Mouse (Mus musculus) MEL (cell line): ENCODE results near the gene Cap1. TPM values are rescaled to one million over a fixed set of nuclear protein-coding genes. Genes with fewer than 3 reads are reported as not detected.

ENCODE experiments used
- DNase-seq: peaks from one replicate; pipeline ENCODE4 v3.0.0; 2011; ENCODE audit warnings: low read depth, low spot score
- H3K27ac ChIP-seq: 2 replicates; pipeline ENCODE4 v1.5.1; 2012; ENCODE audit warnings: low read depth, mild to moderate bottlenecking, control low read depth, low read length, moderate library complexity; ENCODE audit not compliant: control insufficient read depth
- H3K27me3 ChIP-seq, 2 experiments: fragments of 150-350 bp in 1 of 2; sonication (generic) in 1 of 2; 2 replicates each; pipeline ENCODE4 v1.6.1; 2012; ENCODE audit warnings: low read length in 2 of 2, mild to moderate bottlenecking in 2 of 2, improper control_type of control experiment in 1 of 2, moderate library complexity in 1 of 2; ENCODE audit not compliant: insufficient read depth in 2 of 2, control insufficient read depth in 1 of 2
- H3K36me3 ChIP-seq, 2 experiments: 2 replicates each; pipeline ENCODE4 v1.6.1; 2012 to 2014; ENCODE audit warnings: low read length in 2 of 2, improper control_type of control experiment in 1 of 2, inconsistent platforms in 1 of 2, mild to moderate bottlenecking in 1 of 2; ENCODE audit not compliant: insufficient read depth in 2 of 2, control insufficient read depth in 1 of 2
- H3K4me1 ChIP-seq, 2 experiments: fragments of 150-350 bp in 1 of 2; sonication (generic) in 1 of 2; 2 replicates each; pipeline ENCODE4 v1.6.1; 2012; ENCODE audit warnings: low read length in 2 of 2, improper control_type of control experiment in 1 of 2, mild to moderate bottlenecking in 1 of 2; ENCODE audit not compliant: insufficient read depth in 2 of 2, control insufficient read depth in 1 of 2
- H3K4me3 ChIP-seq, 2 experiments: fragments of 150-350 bp in 1 of 2; sonication (generic) in 1 of 2; 2 replicates each; pipeline ENCODE4 v1.5.1; 2012; ENCODE audit warnings: low read depth in 2 of 2, low read length in 2 of 2, mild to moderate bottlenecking in 2 of 2, moderate library complexity in 2 of 2, control low read depth in 1 of 2, improper control_type of control experiment in 1 of 2; ENCODE audit not compliant: control insufficient read depth in 1 of 2, insufficient read depth in 1 of 2
- H3K79me2 ChIP-seq: 2 replicates; pipeline ENCODE4 v1.6.1; 2012; ENCODE audit warnings: mild to moderate bottlenecking, low read length, moderate library complexity; ENCODE audit not compliant: control insufficient read depth, poor library complexity, insufficient read depth
- H3K9ac ChIP-seq: 2 replicates; pipeline ENCODE4 v1.6.1; 2012; ENCODE audit warnings: low read depth, mild to moderate bottlenecking, control low read depth, low read length, moderate library complexity; ENCODE audit not compliant: control insufficient read depth, poor library complexity, severe bottlenecking
- H3K9me3 ChIP-seq: fragments of 150-350 bp; sonication (generic); replicated peaks from 2 replicates; pipeline ENCODE4 v1.6.1; 2012; ENCODE audit warnings: mild to moderate bottlenecking, low read length, improper control_type of control experiment, moderate library complexity; ENCODE audit not compliant: insufficient read depth
- BHLHE40 ChIP-seq: IDR thresholded peaks from 2 replicates; pipeline ENCODE4 v1.6.1; 2012; ENCODE audit warnings: low read depth, mild to moderate bottlenecking, inconsistent platforms, low read length, improper control_type of control experiment, borderline replicate concordance
- CHD1 ChIP-seq: IDR thresholded peaks from 2 replicates; pipeline ENCODE4 v1.6.1; 2012; ENCODE audit warnings: low read depth, mild to moderate bottlenecking, inconsistent platforms, low read length, improper control_type of control experiment
- CTCF ChIP-seq, 3 experiments: IDR thresholded peaks in 2 of 3; conservative IDR thresholded peaks in 1 of 3; 2 replicates each; pipeline ENCODE4 v1.5.1; 2011 to 2012; ENCODE audit warnings: low read length in 3 of 3, low read depth in 2 of 3, mild to moderate bottlenecking in 2 of 3, improper control_type of control experiment in 1 of 3, inconsistent platforms in 1 of 3, mixed read lengths in 1 of 3, moderate library complexity in 1 of 3; ENCODE audit not compliant: control insufficient read depth in 1 of 3, insufficient read depth in 1 of 3, poor library complexity in 1 of 3, severe bottlenecking in 1 of 3
- E2F4 ChIP-seq: IDR thresholded peaks from 2 replicates; pipeline ENCODE4 v1.6.1; 2011; ENCODE audit warnings: low read depth, low read length, improper control_type of control experiment, borderline replicate concordance
- ELF1 ChIP-seq: IDR thresholded peaks from 2 replicates; pipeline ENCODE4 v1.6.1; 2014; ENCODE audit warnings: low read depth, mild to moderate bottlenecking, inconsistent platforms, low read length, improper control_type of control experiment, moderate library complexity
- EP300 ChIP-seq, 2 experiments: IDR thresholded peaks; 2 replicates each; pipeline ENCODE4 v1.6.1; 2011; ENCODE audit warnings: improper control_type of control experiment in 2 of 2, low read length in 2 of 2, low read depth in 1 of 2, mild to moderate bottlenecking in 1 of 2
- ETS1 ChIP-seq: IDR thresholded peaks from 2 replicates; pipeline ENCODE4 v1.6.1; 2012; ENCODE audit warnings: low read depth, mild to moderate bottlenecking, inconsistent platforms, low read length, improper control_type of control experiment, moderate library complexity
- GATA1 ChIP-seq: IDR thresholded peaks from 2 replicates; pipeline ENCODE4 v1.6.1; 2011; ENCODE audit warnings: low read depth, low read length, improper control_type of control experiment
- HCFC1 ChIP-seq: IDR thresholded peaks from 2 replicates; pipeline ENCODE4 v1.6.1; 2012; ENCODE audit warnings: low read depth, mild to moderate bottlenecking, inconsistent platforms, low read length, improper control_type of control experiment, moderate library complexity
- MAZ ChIP-seq: IDR thresholded peaks from 2 replicates; pipeline ENCODE4 v1.6.1; 2012; ENCODE audit warnings: low read depth, mild to moderate bottlenecking, inconsistent platforms, low read length, improper control_type of control experiment
- NRF1 ChIP-seq: IDR thresholded peaks from 2 replicates; pipeline ENCODE4 v1.6.1; 2014; ENCODE audit warnings: low read depth, mild to moderate bottlenecking, inconsistent platforms, low read length, improper control_type of control experiment, moderate library complexity; ENCODE audit not compliant: poor library complexity, insufficient read depth, severe bottlenecking
- POLR2A ChIP-seq, 2 experiments: IDR thresholded peaks; 2 replicates each; pipeline ENCODE4 v1.6.1; 2011 to 2012; ENCODE audit warnings: low read length in 2 of 2, mild to moderate bottlenecking in 2 of 2, control low read depth in 1 of 2, improper control_type of control experiment in 1 of 2, low read depth in 1 of 2, moderate library complexity in 1 of 2; ENCODE audit not compliant: control insufficient read depth in 1 of 2, insufficient read depth in 1 of 2, poor library complexity in 1 of 2
- POLR2AphosphoS5 ChIP-seq: IDR thresholded peaks from 2 replicates; pipeline ENCODE4 v1.6.1; 2012; ENCODE audit warnings: low read depth, borderline replicate concordance, mild to moderate bottlenecking, inconsistent platforms, low read length, moderate library complexity, mixed read lengths
- RCOR1 ChIP-seq: IDR thresholded peaks from 2 replicates; pipeline ENCODE4 v1.6.1; 2012; ENCODE audit warnings: low read depth, mild to moderate bottlenecking, inconsistent platforms, low read length, improper control_type of control experiment
- SIN3A ChIP-seq: IDR thresholded peaks from 2 replicates; pipeline ENCODE4 v1.6.1; 2012; ENCODE audit warnings: low read length, improper control_type of control experiment, inconsistent platforms
- TAL1 ChIP-seq: IDR thresholded peaks from 2 replicates; pipeline ENCODE4 v1.6.1; 2012; ENCODE audit warnings: mild to moderate bottlenecking, inconsistent platforms, low read length, moderate library complexity, mixed read lengths
- UBTF ChIP-seq: IDR thresholded peaks from 2 replicates; pipeline ENCODE4 v1.6.1; 2012; ENCODE audit warnings: low read depth, mild to moderate bottlenecking, inconsistent platforms, low read length, improper control_type of control experiment, moderate library complexity, borderline replicate concordance; ENCODE audit not compliant: insufficient read depth
- ZC3H11A ChIP-seq: IDR thresholded peaks from 2 replicates; pipeline ENCODE4 v1.6.1; 2012; ENCODE audit warnings: low read depth, mild to moderate bottlenecking, inconsistent platforms, low read length, improper control_type of control experiment
- polyA plus RNA-seq, 2 experiments: library from polyadenylated mRNA; stranded (reverse) in 1 of 2; unstranded in 1 of 2; fragments of >175 nt in 1 of 2; fragments of >200 nt in 1 of 2; gene quantifications; 2 replicates each; pipeline versions ENCODE4 v1.2.1 to v1.2.4; 2012; ENCODE audit warnings: low replicate concordance in 2 of 2, low read depth in 1 of 2; ENCODE audit not compliant: insufficient read length in 2 of 2, insufficient read depth in 1 of 2, missing spikeins in 1 of 2
- total RNA-seq: library from RNA; depleted of rRNA; stranded (reverse); fragments of 300-350 nt; gene quantifications from 2 replicates; pipeline ENCODE4 v1.2.3, GENCODE M21; 2012

Gene Cap1
- total and polyA plus RNA-seq, 3 experiments = 68.3 to 134 TPM; not detected in 1

GRCm38 (mm10) chr4:122871989-122872388 lies 13.9 kb downstream of the Cap1 start:
- DNase-seq = peak; percentile 72
- Histone ChIP-seq H3K4me1 (peaks cover 17 to 23% of the 10 kb centered on the region in 2 experiments), H3K36me3 (peaks cover 11 to 49% of the 10 kb centered on the region in 2 experiments), H3K27me3 (no peaks in the 10 kb centered on the region), H3K4me3 (no peak overlapping the region), H3K9ac (no peak overlapping the region), H3K9me3 (no peaks in the 10 kb centered on the region), H3K79me2 (peaks cover 9% of the 10 kb centered on the region), H3K27ac (peak overlapping the region; percentile 87)
- TF ChIP-seq ELF1 (0 out of 2 replicates have a peak, but pooled peaks have one; percentile 22), BHLHE40 (no peak), GATA1 (peak; percentile 81), CTCF (IDR thresholded peaks at IDR 0.05 in 2 of 3, conservative IDR thresholded peaks at IDR 0.05 in 1 of 3; ENCODE audit: control insufficient read depth in 1 of 3, insufficient read depth in 1 of 3, low read depth in 2 of 3, low read length in 3 of 3, poor library complexity in 1 of 3, severe bottlenecking in 1 of 3) (no peak), POLR2A (IDR thresholded peaks at IDR 0.05; ENCODE audit: control insufficient read depth in 1 of 2, insufficient read depth in 1 of 2, low read depth in 1 of 2, low read length in 2 of 2, poor library complexity in 1 of 2) (no peak), HCFC1 (0 out of 2 replicates have a peak, but pooled peaks have one; percentile 17), TAL1 (peak; percentile 37; the same call in 1 of the 2 replicates), NRF1 (no peak), SIN3A (peak; percentile 56; the same call in 1 of the 2 replicates), ETS1 (peak; percentile 82), EP300 (IDR thresholded peaks at IDR 0.05; ENCODE audit: low read depth in 1 of 2, low read length in 2 of 2) (peak; percentile 61 to 80; a peak in 3 of 4 replicates)

GRCm38 (mm10) chr4:122871269-122871668 lies 14.6 kb downstream of the Cap1 start:
- Histone ChIP-seq H3K9ac (no peak overlapping the region), H3K4me3 (no peak overlapping the region), H3K36me3 (peaks cover 13 to 49% of the 10 kb centered on the region in 2 experiments), H3K4me1 (peaks cover 17 to 23% of the 10 kb centered on the region in 2 experiments), H3K9me3 (no peaks in the 10 kb centered on the region), H3K27ac (peak overlapping the region; percentile 87), H3K79me2 (peaks cover 6% of the 10 kb centered on the region), H3K27me3 (no peaks in the 10 kb centered on the region)
- DNase-seq = no peak
- TF ChIP-seq MAZ (no peak), POLR2AphosphoS5 (no peak), CHD1 (no peak), UBTF (no peak), ELF1 (no peak), GATA1 (no peak), ZC3H11A (no peak), SIN3A (no peak), HCFC1 (no peak), E2F4 (no peak), RCOR1 (no peak)
